ENCODE assay signal across 9 mouse cellular contexts in genomic region chr4:129884041-129884930, GRCm38 (mm10). TPM values are rescaled to one million over a fixed set of nuclear protein-coding genes. Genes with fewer than 3 reads are reported as not detected.
DNase-seq lines count a peak whose midpoint lies in the region; ATAC-seq and TF ChIP-seq lines count a peak whose summit lies in the region.
"Had no signal": no experiment of that assay in that cellular context is flagged by ENCODE, and none has a peak within 500 bp of the region (broad histone marks: within the 10 kb centered on the region; RNA-seq: fewer than 3 reads in every experiment).

No protein-coding gene starts in this region.

- no peak for TF ChIP-seq CTCF in spleen, adult 2 months (IDR thresholded peaks at IDR 0.05; ENCODE audit: extremely low read depth, insufficient read depth, insufficient read length, insufficient replicate concordance)
- TF ChIP-seq CTCF in midbrain, postnatal 0 days (IDR thresholded peaks at IDR 0.05), result no peak

- WGBS in spleen, adult 2 months, result 59% methylated on average over 12 of the region's 12 CpGs
- 35% methylated on average over 12 of the region's 12 CpGs for WGBS in midbrain, postnatal 0 days

- no peak overlapping the region for H3K4me3 ChIP-seq in spleen, adult 2 months (ENCODE audit: extremely low read depth, insufficient read depth, insufficient read length)
- 0 out of 2 replicates have a peak overlapping the region, but pooled peaks have one; percentile 2 for H3K4me3 ChIP-seq in midbrain, postnatal 0 days (ENCODE audit: low read depth, low read length)

- H3K36me3 ChIP-seq in spleen, adult 2 months (ENCODE audit: control insufficient read depth, insufficient read depth, low read length), result no peaks in the 10 kb centered on the region
- no peaks in the 10 kb centered on the region for H3K36me3 ChIP-seq in midbrain, postnatal 0 days (ENCODE audit: insufficient read depth, low read length)

- H3K9ac ChIP-seq in midbrain, postnatal 0 days (replicated peaks; ENCODE audit: low read length, poor library complexity, severe bottlenecking), result no peak overlapping the region

- H3K27ac ChIP-seq in spleen, adult 2 months (ENCODE audit: insufficient read depth, low read length), result peak overlapping the region; percentile 90
- H3K27ac ChIP-seq in midbrain, postnatal 0 days (ENCODE audit: low read depth, low read length), result no peak overlapping the region; the same call in 1 of the 2 replicates
- H3K27ac ChIP-seq: kidney, postnatal 0 days had no signal

- ATAC-seq in erythroid progenitor cell, adult 5-6 weeks (replicated peaks; ENCODE audit: low FRiP score, poor library complexity, severe bottlenecking), result 0 out of 2 replicates have a peak, but pooled peaks have one; percentile 39
- ATAC-seq in midbrain, postnatal 0 days (ENCODE audit: low FRiP score), result no peak

- H3K4me1 ChIP-seq in spleen, adult 2 months (ENCODE audit: control insufficient read depth, insufficient read depth, insufficient read length), result peaks cover 27% of the 10 kb centered on the region; the same call in 1 of the 2 replicates
- H3K4me1 ChIP-seq in midbrain, postnatal 0 days (ENCODE audit: insufficient read depth, low read length), result peaks cover 6% of the 10 kb centered on the region; the same call in 1 of the 2 replicates

- no peaks in the 10 kb centered on the region for H3K9me3 ChIP-seq in midbrain, postnatal 0 days (ENCODE audit: low read length)

- peak overlapping the region; percentile 20; the same call in 1 of the 2 replicates for H3K4me2 ChIP-seq in midbrain, postnatal 0 days (ENCODE audit: low read depth, low read length, poor library complexity, severe bottlenecking)

- TF ChIP-seq POLR2A in spleen, adult 2 months (IDR thresholded peaks at IDR 0.05; ENCODE audit: low read depth, low read length), result no peak

- DNase-seq in spleen, adult 2 months (ENCODE audit: low read depth in 1 of 2, low spot score in 2 of 2), result no peak
- DNase-seq in spleen, adult 12 weeks (ENCODE audit: low spot score), result no peak
- peak; percentile 24 to 27 for DNase-seq in layer of hippocampus, postnatal 25 days (ENCODE audit: extremely low spot score in 1 of 2, low spot score in 1 of 2)
- peak; percentile 63 for DNase-seq in midbrain, postnatal 0 days (ENCODE audit: low spot score)
- DNase-seq in Muller cell, postnatal 12 days (ENCODE audit: inconsistent ontology term), result no peak
- no peak for DNase-seq in cerebellum, postnatal 36 days
- DNase-seq in gastrocnemius, adult 18-20 months (ENCODE audit: low spot score), result no peak

- H3K27me3 ChIP-seq in spleen, adult 2 months (ENCODE audit: control insufficient read depth, insufficient read depth, low read length), result no peaks in the 10 kb centered on the region
- no peaks in the 10 kb centered on the region for H3K27me3 ChIP-seq in midbrain, postnatal 0 days (ENCODE audit: insufficient read depth, low read length)

RNA-seq across cellular contexts. Expression of gene Spocd1, which starts 44.8 kb away (rescaled TPM):
- polyA plus RNA-seq in spleen, adult 2 months (2012; rRNA removed), result 0.07 and 0.11 TPM in 2 replicates
- total RNA-seq in erythroid progenitor cell, adult 5-6 weeks (2015; ENCODE audit: low replicate concordance), result 0.36 TPM in 1 of 2 replicates, not detected in the other
- total RNA-seq in erythroid progenitor cell, adult 5-6 weeks (2017; ENCODE audit: low replicate concordance), result not detected in 2 replicates
- under 1 TPM; 0.30 to 0.35 TPM for total RNA-seq in layer of hippocampus, postnatal 25 days (2021)
- not detected in 2 replicates for total RNA-seq in midbrain, postnatal 0 days (2014; rRNA removed)
- polyA plus RNA-seq in midbrain, postnatal 0 days (2015; fragmentation: Nextera tagmentation; extraction: Ambion mirVana), result 0.09 and 0.27 TPM in 2 replicates
- not detected for total RNA-seq in gastrocnemius, adult 18-20 months (2021)
- polyA plus RNA-seq: kidney, postnatal 0 days had no signal

Comparison
In these comparisons a context has a peak if more than half of its experiments do, and no peak if none do; other contexts are left out.
1. DNase-seq: peak in layer of hippocampus, postnatal 25 days (2 of 2) and midbrain, postnatal 0 days (single experiment); none in spleen, adult 2 months (0 of 2), spleen, adult 12 weeks (single experiment), Muller cell, postnatal 12 days (single experiment), cerebellum, postnatal 36 days (0 of 2) and gastrocnemius, adult 18-20 months (single experiment).